Mouse (Mus musculus): ENCODE measurements at regions not wholly inside any gene's neighbourhood (a gene's known extent, or its start where the extent isn't known, plus 50 kb on each side); places are given as distances from the start of the nearest gene placed in this dataset.

DNA sequence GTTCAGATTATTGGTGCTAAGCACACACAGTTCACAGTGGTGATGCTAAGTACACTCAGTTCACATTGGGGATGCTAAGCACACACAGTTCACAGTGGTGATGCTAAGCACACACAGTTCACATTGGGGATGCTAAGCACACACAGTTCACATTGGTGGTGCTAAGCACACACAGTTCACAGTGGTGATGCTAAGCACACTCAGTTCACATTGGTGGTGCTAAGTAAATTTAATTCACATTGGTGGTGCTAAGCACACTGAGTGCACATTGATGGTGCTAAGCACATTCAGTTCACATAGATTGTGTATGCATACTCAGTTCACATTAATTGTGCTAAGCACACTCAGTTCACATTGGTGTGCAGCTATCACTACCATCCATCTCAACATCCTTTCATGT lies 89.8 kb downstream of the Qdpr start:
- TF ChIP-seq TCF12 (IDR thresholded peaks at IDR 0.05; ENCODE audit: low read depth, low read length) = no peak
- TF ChIP-seq POLR2AphosphoS2 (IDR thresholded peaks at IDR 0.05; ENCODE audit: low read depth, low read length) = no peak
